Mouse (Mus musculus) thymus, postnatal 14 days (tissue): ENCODE measurements around the gene Nos3.
A peak's percentile ranks its signal among the peaks of the same experiment; 100 is the strongest.

Source experiments
- DNase-seq: peaks from one replicate; pipeline ENCODE4 v3.0.0; 2021

The Nos3 gene

GRCm38 (mm10) chr5:24401969-24402368, 37.4 kb downstream of the Nos3 start:
- no peak for DNase-seq

DNA sequence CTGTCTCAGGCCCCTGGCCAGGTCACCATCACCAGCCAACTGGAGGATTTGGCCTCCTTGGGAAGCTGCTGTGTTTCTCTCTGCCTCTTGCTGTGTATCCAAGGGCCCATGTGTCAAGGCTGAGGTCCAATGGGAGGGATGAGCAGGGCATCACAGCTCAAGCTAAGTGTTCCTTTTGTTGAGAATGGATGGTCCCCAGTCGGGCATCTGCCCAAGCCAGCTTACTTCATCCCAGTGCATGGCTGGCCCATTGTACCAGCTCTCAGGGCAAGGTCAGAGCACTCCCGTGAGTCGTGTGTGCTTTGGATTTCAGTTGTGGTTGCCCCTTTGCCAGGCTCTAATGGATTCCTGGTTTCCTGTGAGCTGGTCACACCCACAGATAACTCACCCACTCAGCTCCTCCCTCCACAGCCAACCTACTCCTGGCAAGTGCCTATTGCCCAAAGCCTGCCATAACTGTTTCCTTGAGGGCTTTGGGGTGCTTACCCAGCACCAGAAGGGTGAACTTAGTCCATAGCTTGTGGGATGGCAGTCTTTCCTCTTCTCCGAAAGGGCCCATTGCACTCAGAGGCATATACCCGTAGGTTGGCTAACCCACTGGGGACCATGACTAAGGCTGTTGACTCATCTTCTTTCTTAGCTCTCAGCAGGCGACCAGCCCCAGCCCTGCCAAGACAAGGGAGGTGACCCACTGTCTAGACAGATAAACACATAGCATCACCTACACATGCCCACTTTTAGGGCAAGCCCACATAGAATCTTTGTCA, 40.2 kb downstream of the Nos3 start:
- no peak for DNase-seq

- DNase-seq = no peak
These were observed 40.8 kb downstream of the Nos3 start for GRCm38 (mm10) chr5:24405389-24405876.

- no peak for DNase-seq
These were observed 44.0 kb downstream of the Nos3 start for GRCm38 (mm10) chr5:24408651-24409050.

GRCm38 (mm10) chr5:24409466-24409865, 44.9 kb downstream of the Nos3 start:
- DNase-seq = no peak

DNA sequence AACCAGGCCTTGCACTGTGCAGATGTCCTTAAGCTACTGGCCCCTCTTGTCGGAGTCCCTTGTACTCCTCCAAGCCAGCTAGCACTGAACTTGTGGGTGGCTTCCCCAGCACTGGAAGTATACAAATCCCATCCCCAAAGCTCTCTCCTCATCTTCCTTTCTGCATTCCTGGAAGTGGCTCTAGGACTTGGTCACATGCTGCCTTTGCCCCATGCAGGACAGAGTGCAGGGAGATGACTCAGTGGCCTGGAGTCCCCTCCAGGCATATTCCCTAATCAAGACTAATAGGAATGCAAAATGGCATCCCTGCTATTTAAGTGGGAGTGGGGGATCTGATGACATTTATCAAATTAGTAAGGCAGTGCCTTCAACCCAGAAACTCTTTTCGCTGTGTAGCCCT, 47.5 kb downstream of the Nos3 start:
- no peak for DNase-seq

DNA sequence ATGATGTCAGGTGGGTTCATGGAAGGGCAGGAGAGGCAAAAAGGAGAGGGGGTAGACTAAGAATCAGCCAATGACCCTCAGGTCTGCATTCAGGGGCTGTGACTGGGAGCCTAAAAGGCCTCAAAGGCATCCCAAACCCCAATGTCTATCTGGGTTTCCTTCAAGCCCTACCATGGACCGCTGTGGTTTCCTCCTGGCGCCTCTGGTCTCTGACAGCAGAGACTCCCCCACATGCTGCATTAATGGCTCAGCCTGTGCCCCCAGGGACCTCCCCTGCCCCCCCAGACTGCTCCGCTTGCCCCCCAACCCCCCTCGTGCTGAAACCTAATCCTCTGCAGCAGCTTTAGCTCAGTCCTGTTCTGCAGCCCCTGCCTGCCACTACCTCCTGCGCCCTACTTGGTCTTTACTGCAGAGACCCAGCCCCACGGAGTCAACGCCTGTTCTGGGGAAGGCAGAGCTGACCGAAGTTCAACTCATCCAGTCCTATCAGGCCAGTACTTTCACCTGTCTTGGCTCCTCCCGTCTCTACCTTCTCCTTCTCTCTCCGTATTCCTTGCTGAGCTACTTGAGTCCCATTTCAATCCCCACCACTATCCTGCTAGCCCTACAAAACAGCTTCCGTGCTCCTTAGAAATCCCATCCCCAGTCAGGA, 48.6 kb downstream of the Nos3 start, which contains the start of gene Asic3:
Asic3 (plus strand) TSS at position 351 of the 652 bp plus-strand sequence.
- DNase-seq = no peak

DNA sequence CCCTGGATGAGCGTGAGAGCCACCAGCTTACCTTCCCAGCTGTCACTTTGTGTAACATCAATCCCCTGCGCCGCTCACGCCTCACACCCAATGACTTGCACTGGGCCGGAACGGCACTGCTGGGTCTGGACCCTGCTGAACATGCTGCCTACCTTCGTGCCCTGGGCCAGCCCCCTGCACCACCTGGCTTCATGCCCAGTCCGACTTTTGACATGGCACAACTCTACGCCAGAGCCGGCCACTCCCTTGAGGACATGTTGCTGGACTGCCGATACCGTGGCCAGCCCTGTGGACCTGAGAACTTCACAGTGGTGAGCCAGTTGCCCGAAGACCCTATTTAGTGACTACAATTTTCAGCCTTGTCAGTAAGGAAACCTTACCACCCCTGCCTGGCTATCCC, 49.3 kb downstream of the Nos3 start:
- no peak for DNase-seq

- DNase-seq = peak; percentile 84
These were observed 51.7 kb downstream of the Nos3 start for GRCm38 (mm10) chr5:24416222-24416736.

DNA sequence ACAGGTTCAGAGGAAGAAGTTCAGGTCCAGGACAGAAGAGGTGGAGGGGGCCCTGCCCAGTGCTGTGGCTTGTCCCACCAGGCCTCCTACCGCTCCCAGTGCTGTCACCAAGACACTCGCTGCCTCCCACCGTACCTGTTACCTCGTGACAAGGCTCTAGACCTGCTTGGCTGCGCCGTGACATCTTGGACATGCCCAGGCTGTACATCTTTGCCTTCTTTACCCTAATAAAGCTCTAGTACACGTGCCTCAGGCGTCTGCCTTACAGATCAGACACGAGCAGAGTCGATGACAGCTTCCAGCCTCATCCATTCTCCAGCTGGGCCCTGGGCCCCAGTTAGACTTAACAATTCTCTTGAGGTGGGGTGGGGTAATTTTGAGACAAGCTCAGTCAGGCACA, 53.0 kb downstream of the Nos3 start:
- DNase-seq = no peak

DNA sequence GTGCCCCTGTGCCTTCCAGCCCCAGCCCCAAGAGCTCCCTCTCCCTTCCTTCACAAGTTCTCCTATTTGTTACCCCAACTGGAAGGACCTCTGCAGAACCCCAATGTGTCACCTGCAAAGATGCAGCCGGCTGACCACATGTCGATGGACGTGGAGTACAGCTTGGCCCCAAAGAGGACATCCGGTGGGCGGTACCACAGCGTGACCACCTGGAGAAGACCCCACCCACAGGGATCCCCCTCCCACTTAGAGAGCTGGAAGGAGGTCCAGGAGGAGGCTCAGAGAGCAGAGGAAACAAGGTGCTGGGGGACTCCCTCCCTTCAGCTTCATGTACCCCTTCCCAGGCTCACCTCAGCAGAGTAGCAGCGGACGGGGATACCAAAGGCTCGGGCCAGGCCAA, 55.8 kb downstream of the Nos3 start:
- DNase-seq = no peak

GRCm38 (mm10) chr5:24423129-24424003, 58.8 kb downstream of the Nos3 start, which contains the start of the genes Cdk5 and Slc4a2:
Gene Cdk5, minus strand, starts transcription at chr5:24423530.
Gene Slc4a2, plus strand, starts transcription at chr5:24423837.
- peak; percentile 99 for DNase-seq

- DNase-seq = no peak
These were observed 59.6 kb downstream of the Nos3 start for GRCm38 (mm10) chr5:24424004-24424781.

DNA sequence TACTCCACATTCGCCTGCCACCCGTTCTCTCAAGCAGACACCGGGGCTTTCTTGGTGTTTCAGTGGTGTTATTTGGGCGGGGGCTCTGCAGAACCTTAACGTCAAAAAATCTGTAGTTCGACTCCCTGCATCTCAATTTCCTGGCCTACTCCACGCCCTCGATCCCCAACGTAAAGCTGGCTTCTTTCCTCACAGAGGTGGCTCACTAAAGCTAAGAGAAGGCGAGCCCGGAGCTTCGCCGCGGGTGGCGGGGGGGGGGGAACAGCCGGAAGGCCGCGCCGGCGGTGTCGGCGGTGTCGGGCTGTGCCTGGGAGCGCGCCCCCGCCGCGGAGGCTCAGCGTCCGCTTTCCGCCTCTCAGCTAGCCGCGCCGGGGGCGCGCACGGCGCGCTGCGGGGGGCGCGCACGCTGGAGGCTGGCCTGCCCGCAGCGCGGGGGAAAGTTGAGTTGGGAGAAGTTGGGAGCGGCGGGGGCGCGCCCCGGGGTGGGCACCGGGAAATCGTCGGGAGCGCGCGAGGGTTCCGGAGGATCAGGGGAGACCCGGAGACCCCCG, 60.3 kb downstream of the Nos3 start:
- DNase-seq = peak; percentile 91

GRCm38 (mm10) chr5:24425421-24426036, 60.9 kb downstream of the Nos3 start:
- peak; percentile 83 for DNase-seq

DNA sequence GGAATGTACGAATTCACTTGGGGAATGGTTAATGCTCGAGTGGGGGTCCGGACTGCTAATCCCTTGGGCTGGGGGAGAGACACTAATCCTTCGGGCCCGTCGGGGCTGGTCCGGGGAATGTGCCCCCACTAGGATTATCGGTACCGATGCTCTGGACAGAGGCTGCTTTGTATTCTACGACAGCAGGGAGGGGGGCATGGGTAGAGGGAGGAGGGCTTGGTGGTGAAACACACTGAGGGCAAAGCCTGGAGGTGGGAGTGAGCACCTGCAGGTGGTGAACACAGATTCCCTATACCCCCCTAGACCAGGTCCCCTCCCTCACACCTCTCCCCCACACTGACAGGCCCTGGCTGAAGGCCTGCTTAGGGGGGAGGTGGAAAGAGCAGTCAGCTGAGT, 61.4 kb downstream of the Nos3 start:
- DNase-seq = peak; percentile 51

DNA sequence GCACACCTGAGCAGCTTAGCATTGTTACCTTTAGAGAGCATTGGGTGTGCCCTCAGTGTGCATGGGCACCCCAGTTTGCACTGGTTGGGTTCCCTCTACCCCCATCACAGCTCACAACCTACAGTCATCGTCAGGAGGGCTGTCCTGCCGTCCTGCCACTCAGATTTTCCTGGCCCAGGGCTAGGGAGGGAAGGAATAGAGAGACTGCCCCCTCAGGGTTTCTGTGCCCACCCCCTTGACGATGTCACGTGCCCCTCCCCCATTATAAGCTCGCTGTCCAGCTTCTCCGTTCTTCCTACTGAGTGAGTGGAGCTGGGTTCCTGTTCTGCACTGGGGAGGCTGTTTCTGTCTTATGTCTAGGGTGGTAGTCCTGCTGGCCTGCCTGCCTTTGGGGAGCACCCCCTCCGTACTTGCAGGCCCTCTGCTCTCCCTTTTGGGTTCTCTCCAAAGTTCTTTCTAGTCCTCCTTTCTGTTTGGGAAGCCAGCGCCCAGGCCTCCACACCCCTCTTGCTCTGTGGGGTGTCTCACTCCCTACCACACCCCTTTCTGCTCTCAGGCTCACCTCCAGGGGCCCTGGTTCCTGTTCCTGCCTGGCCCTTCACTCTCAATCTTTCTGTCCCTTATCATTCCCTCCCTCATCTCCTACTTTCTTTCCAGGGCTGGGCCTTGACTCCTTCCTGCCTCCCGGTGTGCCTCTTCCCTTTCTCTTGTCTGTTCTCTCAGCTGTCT, 62.1 kb downstream of the Nos3 start:
- no peak for DNase-seq

DNA sequence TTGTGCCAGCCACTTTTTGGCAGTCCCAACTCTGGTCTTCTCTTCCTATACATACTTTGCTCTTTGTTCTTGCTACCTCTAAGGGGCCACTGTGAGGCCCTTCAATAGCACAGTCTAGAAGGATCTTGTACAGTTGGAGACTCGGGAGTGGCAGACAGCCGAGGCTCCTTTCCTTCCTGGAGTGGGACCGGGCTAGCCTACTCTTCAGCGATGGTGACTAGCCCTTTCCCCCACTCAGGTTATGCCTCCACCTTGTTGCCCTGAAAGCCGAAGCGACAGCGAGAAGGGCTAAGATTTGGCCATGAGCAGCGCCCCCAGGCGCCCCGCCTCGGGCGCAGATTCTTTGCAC, 62.6 kb downstream of the Nos3 start:
- no peak for DNase-seq

- no peak for DNase-seq
These were observed 63.4 kb downstream of the Nos3 start for GRCm38 (mm10) chr5:24427981-24428402.

DNA sequence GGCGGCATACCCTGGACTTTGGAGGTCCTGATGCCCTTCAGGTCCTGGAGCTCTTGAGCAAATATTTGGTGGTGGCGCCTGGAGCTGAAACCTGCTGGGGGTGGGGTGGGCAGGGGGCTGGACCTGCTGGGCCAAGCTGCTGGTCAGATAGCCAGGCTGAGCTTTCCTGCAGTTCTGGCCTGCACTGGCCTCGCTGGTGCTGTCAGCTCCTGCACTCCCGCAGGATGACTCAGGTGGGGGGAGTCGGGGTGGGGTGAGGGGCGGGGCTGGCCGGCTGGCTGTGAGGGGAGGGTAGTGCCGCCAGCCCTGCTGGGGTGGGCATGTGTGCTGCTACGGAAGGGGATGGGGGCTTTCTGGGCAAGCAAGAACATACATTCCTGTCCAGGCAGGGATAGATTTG, 64.0 kb downstream of the Nos3 start:
- no peak for DNase-seq

GRCm38 (mm10) chr5:24433993-24434392, 69.4 kb downstream of the Nos3 start:
- no peak for DNase-seq
